Mouse (Mus musculus): Measurements from ENCODE around the gene Cox4i1.

GRCm38 (mm10) chr8:120666807-120667470, 1.1 kb upstream of the Cox4i1 start:
- TF ChIP-seq POLR2A (IDR thresholded peaks at IDR 0.05; ENCODE audit: low read depth, low read length), result no peak
- TF ChIP-seq MXI1 (IDR thresholded peaks at IDR 0.05; ENCODE audit: low read depth, low read length), result no peak
- no peak for TF ChIP-seq EP300 (IDR thresholded peaks at IDR 0.05; ENCODE audit: low read length)
- TF ChIP-seq CTCF (conservative IDR thresholded peaks at IDR 0.05 in 1 of 2, IDR thresholded peaks at IDR 0.05 in 1 of 2; ENCODE audit: low read depth in 2 of 2, low read length in 2 of 2), result no peak
- no peak for TF ChIP-seq MYC (IDR thresholded peaks at IDR 0.05; ENCODE audit: low read depth, low read length)
- TF ChIP-seq CHD2 (IDR thresholded peaks at IDR 0.05; ENCODE audit: low read length), result no peak
- no peak for TF ChIP-seq ZKSCAN1 (IDR thresholded peaks at IDR 0.05; ENCODE audit: borderline replicate concordance, low read depth, low read length)
- TF ChIP-seq ZNF384 (IDR thresholded peaks at IDR 0.05; ENCODE audit: low read depth, low read length), result no peak
- TF ChIP-seq TCF12 (IDR thresholded peaks at IDR 0.05; ENCODE audit: low read depth, low read length), result no peak
- no peak for TF ChIP-seq TBP (conservative IDR thresholded peaks at IDR 0.05; ENCODE audit: low read depth, low read length)
- TF ChIP-seq JUND (conservative IDR thresholded peaks at IDR 0.05; ENCODE audit: low read depth, low read length), result no peak
- no peak for TF ChIP-seq GABPA (IDR thresholded peaks at IDR 0.05; ENCODE audit: insufficient replicate concordance, low read depth, low read length)
- no peak for TF ChIP-seq ZMIZ1 (IDR thresholded peaks at IDR 0.05; ENCODE audit: low read depth, low read length)
- TF ChIP-seq MAX (IDR thresholded peaks at IDR 0.05; ENCODE audit: low read length), result no peak
